Mouse (Mus musculus): ENCODE data around the gene Zfp697. TPM values are rescaled to one million over a fixed set of nuclear protein-coding genes. Genes with fewer than 3 reads are reported as not detected.
"Not testable (repeated sequence)": the region's sequence is repeated elsewhere in the genome, so short reads cannot be mapped to it uniquely, and the experiment has no call there.

The Zfp697 gene
- total RNA-seq, 4 experiments from 2014 or later, result 0.31 to 2.3 (median 0.82) TPM

DNA sequence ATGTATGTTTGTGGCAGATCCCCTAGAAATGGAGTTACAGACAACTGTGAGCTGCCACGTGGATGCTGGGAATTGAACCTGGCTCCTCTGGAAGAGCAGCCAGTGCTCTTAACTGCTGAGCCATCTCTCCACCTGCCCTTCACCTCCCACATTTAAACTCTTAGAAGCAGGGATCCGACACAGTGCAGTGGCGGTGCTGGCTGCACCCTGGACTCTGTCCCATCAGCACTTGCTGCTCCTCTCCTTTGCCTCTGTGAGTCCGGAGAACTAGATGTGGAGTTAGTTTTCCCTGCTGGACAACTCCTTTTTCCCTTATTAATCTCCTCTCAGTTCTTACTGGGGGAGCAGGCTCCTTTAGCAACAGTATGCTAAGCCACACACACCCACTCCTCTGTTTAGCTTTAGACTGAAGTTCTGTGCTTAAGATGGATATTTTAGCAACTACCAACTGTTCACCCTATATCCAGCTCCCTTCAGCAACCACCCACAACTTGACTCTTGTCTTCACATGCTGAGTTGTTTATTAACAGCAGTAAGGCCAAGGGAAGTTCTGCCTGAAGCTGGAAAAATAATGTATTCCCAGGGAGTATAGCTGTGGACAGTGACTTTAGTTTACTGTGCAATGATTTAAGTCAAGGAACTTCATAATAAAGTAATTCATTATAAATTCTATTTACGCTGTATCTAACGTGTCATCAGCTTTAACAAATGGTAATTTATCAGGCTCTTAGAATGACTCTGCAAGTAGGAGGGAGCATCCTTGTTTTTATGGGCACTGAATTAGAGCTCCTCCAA lies 36.9 kb downstream of the Zfp697 start:
- no peak for DNase-seq (ENCODE audit: low spot score in 2 of 2)

GRCm38 (mm10) chr3:98419786-98420070 lies 37.5 kb downstream of the Zfp697 start:
- DNase-seq (ENCODE audit: low spot score in 2 of 2), result no peak

DNA sequence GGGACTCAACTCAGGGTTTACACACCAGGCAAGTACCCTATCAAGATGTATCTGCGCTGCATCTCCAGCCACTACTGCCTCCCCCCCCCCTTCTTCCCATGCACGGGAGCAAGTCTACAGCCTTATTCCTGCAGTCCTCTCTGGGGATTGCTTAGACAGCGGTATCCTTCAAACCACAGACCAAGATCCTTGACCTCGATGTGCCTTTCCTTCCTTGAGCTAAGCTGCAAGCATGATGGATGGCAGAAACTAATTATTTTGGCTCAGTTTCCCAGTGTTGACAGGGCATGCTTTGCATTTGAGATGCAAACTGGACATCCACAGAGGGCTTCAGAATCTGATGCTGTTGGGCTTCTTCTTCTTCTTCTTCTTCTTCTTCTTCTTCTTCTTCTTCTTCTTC lies 40.7 kb downstream of the Zfp697 start:
- no peak for DNase-seq (ENCODE audit: low spot score in 2 of 2)

- no peak for DNase-seq (ENCODE audit: low spot score in 2 of 2)
These were observed 44.5 kb downstream of the Zfp697 start for GRCm38 (mm10) chr3:98426749-98427148.

DNA sequence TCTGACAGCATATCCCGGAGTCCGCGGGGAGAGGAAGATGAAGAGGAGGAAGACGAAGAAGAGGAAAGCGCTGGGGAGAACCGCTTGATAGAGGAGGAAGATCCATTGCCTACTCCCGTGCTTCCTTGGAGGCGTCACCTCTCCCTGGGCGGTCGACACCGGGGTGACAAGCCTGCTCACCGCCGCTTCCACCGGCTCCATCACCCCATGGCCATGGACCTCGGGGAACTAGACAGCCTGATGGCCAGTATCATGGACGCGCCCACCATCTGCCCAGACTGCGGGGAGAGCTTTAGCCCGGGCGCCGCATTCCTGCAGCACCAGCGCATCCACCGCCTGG lies 45.0 kb downstream of the Zfp697 start:
- DNase-seq (ENCODE audit: low spot score in 2 of 2), result no peak

- peak; percentile 53 to 60 for DNase-seq (ENCODE audit: low spot score in 2 of 2)
These were observed 45.6 kb downstream of the Zfp697 start for GRCm38 (mm10) chr3:98427600-98428448.

- no peak for DNase-seq (ENCODE audit: low spot score in 2 of 2)
These were observed 46.2 kb downstream of the Zfp697 start for GRCm38 (mm10) chr3:98428449-98428775.

- no peak for DNase-seq (ENCODE audit: low spot score in 2 of 2)
These were observed 46.8 kb downstream of the Zfp697 start for GRCm38 (mm10) chr3:98428928-98429525.

- no peak for DNase-seq (ENCODE audit: low spot score in 2 of 2)
These were observed 52.0 kb downstream of the Zfp697 start for GRCm38 (mm10) chr3:98434088-98434816.

DNA sequence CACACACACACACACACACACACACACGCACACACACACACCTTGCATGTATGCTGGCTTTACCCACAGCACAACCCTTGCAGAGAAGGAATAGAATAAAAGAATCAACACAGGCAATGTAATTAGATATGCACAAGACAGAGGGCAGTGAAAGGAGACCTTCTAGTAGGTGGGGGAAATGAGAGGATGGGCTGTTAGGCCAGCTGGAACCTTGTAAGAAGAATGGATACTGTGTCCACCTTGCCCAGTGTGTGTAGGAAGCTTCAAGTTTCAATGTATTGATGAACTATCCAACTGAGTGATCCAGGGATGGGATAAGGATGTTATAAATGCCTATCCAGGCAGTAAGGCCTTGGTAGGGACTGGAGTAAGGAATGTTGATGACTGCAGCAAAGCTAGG lies 52.8 kb downstream of the Zfp697 start:
- DNase-seq (ENCODE audit: low spot score in 2 of 2), result no peak

GRCm38 (mm10) chr3:98442245-98442644 lies 60.0 kb downstream of the Zfp697 start:
- not testable (repeated sequence) for DNase-seq (ENCODE audit: low spot score in 2 of 2)

DNA sequence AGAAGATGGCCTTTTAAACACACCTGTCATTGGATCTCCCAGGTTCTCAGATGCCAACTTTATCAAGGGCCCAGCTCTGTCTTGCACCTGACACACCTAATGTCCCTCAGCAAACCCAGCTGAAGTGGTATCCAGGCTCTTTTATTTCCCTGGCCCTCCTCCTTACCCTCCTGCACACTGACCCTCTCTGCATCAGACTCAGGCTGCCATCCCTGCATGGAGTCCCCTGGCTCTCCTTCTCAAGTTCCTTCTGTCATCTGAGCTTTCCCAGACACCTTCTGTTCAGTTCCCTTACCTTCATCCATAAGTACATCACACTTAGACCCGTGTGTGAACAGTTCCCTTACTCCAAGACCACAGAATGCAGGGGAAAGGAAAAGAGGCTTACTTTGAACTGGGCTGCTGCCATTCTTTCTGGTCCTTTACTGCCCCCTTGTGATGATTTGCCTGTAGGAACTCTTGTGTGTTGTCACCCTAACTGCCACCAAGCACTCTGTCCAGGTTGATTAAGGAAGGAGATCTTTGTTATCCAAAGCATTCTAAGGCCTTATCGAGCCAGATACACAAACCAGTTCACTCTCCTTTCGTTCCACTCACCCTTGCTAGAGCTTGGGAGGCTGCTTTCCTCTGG lies 61.0 kb downstream of the Zfp697 start:
- DNase-seq (ENCODE audit: low spot score in 2 of 2), result not testable (repeated sequence)

- not testable (repeated sequence) for DNase-seq (ENCODE audit: low spot score in 2 of 2)
These were observed 61.7 kb downstream of the Zfp697 start for GRCm38 (mm10) chr3:98443924-98444323.

- not testable (repeated sequence) for DNase-seq (ENCODE audit: low spot score in 2 of 2)
These were observed 71.5 kb downstream of the Zfp697 start for GRCm38 (mm10) chr3:98453786-98454185.

- DNase-seq (ENCODE audit: low spot score in 2 of 2), result not testable (repeated sequence)
These were observed 74.8 kb downstream of the Zfp697 start, which contains the start of gene Gm4450 for GRCm38 (mm10) chr3:98457026-98457425. TSS of gene Gm4450 (minus strand) at chr3:98457126.

DNA sequence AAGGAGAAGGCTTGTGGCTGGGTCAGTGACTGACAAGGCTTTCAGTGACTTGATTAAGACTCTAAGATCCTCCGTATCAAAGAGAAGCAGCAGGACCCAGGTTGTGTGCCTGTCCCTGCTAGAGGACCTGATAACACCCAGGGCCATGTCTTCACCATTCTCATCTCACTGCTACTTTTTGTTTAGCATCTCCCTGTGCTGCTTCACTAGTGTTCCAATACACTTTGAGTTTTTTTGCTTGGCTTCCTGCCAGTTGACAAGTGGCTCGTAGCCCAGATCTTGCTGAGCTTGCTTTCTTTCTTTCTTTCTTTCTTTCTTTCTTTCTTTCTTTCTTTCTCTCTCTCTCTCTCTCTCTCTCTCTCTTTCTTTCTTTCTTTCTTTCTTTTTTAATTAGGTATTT lies 87.1 kb downstream of the Zfp697 start:
- DNase-seq (ENCODE audit: low spot score in 2 of 2), result not testable (repeated sequence)

GRCm38 (mm10) chr3:98471057-98471456 lies 88.8 kb downstream of the Zfp697 start:
- not testable (repeated sequence) for DNase-seq (ENCODE audit: low spot score in 2 of 2)

- DNase-seq (ENCODE audit: low spot score in 2 of 2), result not testable (repeated sequence)
These were observed 89.2 kb downstream of the Zfp697 start for GRCm38 (mm10) chr3:98471499-98471898.

- not testable (repeated sequence) for DNase-seq (ENCODE audit: low spot score in 2 of 2)
These were observed 111.9 kb downstream of the Zfp697 start for GRCm38 (mm10) chr3:98494184-98494583.

DNA sequence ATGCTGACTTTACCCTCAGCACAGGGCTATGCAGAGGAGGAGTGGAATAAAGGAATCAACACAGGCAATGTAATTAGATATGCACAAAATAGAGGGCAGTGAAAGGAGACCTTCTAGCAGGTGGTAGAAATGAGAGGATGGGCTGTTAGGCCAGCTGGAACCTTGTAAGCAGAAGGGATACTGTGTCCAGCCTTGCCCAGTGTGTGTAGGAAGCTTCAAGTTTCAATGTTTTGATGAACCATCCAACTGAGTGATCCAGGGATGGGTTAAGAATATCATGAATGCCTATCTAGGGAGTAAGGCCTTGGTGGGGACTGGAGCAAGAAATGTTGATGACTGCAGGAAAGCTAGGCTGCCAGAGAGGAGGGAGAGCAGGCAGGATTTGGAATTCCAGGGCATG lies 112.8 kb downstream of the Zfp697 start:
- not testable (repeated sequence) for DNase-seq (ENCODE audit: low spot score in 2 of 2)

- DNase-seq (ENCODE audit: low spot score in 2 of 2), result not testable (repeated sequence)
These were observed 114.5 kb downstream of the Zfp697 start for GRCm38 (mm10) chr3:98496762-98497161.
